Mouse (Mus musculus): ENCODE data around the gene Trib3.
A peak's percentile ranks its signal among the peaks of the same experiment; 100 is the strongest.
"Not testable (repeated sequence)": the region's sequence is repeated elsewhere in the genome, so short reads cannot be mapped to it uniquely, and the experiment has no call there.

The Trib3 gene

GRCm38 (mm10) chr2:152312996-152313395, 30.8 kb downstream of the Trib3 start:
- DNase-seq (ENCODE audit: low read depth, low spot score): no peak

DNA sequence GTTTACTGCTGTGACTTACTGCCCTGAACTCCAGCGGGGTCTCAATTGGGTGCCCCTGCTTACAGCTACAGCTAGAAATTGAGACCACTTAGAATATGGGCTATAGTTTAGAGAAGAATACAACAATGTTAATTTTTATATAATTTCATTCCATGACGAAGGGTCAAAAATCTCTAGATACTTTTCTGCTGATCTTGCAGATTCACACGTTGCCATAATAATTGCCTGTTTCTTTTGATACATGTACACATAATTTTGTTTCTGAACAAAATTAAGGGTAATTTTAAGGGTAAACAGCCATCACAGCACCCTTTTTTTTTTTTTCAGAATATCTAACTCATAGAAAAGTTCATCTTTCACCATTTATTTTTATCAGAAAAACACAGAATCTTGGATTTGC, 36.6 kb downstream of the Trib3 start:
- no peak for DNase-seq (ENCODE audit: low read depth, low spot score)

- DNase-seq (ENCODE audit: low read depth, low spot score): no peak
Observed at GRCm38 (mm10) chr2:152305480-152305879, 38.4 kb downstream of the Trib3 start.

DNA sequence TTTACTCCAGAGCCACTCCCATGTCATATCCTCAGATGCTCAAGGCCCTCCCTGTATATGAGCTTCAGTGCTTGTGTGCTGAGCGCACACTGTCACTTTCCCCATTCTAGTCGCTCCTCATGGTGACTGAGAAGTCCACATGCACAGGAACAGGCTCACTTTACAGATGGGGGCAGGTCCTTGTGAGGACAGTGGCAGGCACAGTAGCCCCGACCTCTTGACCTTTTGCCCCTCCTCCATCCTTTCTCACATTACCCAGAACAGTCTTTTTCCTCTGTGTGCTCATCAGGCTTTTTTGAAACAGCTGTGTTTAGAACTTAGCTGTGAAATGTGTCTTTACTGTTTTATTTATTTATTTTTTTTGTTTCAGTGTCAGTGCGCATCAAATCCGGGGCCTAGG, 40.1 kb downstream of the Trib3 start:
- DNase-seq (ENCODE audit: low read depth, low spot score): no peak

- no peak for DNase-seq (ENCODE audit: low read depth, low spot score)
Observed at GRCm38 (mm10) chr2:152302862-152303261, 41.0 kb downstream of the Trib3 start.

- DNase-seq (ENCODE audit: low read depth, low spot score): no peak
Observed at GRCm38 (mm10) chr2:152294541-152294940, 49.3 kb downstream of the Trib3 start.

DNA sequence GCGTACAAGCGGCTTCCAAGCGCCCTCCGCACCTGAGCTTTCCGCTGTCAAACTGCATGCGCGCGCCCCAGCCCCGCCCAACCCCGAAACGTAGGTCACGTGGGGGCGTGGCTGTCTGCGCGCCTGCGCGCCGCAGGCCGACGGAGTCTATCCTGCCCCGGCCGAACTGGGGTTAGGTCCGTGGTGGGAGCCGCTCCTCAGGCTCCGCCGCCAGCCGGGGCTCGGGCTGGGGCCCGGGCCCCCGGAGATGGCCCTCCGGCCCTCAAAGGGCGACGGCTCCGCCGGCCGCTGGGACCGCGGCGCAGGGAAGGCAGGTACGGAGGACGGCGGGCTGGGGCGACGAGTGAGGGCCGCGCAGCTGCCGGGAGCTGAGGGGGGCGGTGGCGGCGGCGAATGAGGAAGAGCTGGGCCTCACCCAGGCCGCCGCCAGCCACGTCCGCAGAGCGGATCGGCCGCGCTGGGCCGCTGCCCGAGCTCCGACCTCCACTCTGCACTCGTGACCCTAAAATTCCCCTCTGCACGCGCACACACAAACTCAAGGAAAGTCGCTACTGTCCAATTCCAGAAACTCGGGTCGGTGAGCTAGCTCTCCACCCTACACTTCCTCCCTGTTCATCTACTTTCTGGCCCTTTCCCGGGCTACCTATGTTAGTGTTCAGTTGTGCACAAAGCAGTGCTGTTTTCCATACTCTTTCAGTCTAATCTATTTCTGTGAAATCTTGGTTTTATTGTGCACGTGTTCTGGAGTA, 49.9 kb downstream of the Trib3 start, which contains the start of gene Tbc1d20:
Tbc1d20 (plus strand) TSS at position 102 of the 749 bp plus-strand sequence.
- peak; percentile 97 for DNase-seq (ENCODE audit: low read depth, low spot score)

DNA sequence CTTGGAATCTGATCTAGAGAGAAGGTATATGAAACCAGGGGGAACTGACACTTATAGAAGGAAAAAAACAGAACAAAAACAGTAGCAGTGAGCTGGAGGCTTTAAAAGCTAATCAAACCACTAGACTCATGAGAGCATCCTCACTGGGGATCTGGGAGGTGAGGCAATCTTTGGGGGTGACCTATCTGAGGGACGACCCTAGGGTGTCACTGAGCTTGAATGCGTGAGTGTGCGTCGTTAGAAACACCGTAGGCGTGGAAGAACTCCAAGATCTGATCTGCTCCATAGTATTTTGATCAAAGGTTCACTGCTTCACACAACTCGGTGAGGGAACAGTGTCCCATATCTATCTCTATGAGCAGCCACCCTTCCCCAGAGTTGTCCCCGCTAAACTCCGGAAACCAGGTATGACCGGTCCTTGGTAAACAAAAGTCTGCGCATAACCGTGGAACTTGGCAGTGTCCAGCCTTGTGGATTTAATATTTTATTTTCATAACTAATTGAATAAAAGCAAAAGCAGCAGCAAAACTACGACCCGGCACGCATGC, 50.6 kb downstream of the Trib3 start:
- no peak for DNase-seq (ENCODE audit: low read depth, low spot score)

- DNase-seq (ENCODE audit: low read depth, low spot score): no peak
Observed at GRCm38 (mm10) chr2:152292475-152292874, 51.4 kb downstream of the Trib3 start.

GRCm38 (mm10) chr2:152289623-152290022, 54.2 kb downstream of the Trib3 start:
- not testable (repeated sequence) for DNase-seq (ENCODE audit: low read depth, low spot score)

DNA sequence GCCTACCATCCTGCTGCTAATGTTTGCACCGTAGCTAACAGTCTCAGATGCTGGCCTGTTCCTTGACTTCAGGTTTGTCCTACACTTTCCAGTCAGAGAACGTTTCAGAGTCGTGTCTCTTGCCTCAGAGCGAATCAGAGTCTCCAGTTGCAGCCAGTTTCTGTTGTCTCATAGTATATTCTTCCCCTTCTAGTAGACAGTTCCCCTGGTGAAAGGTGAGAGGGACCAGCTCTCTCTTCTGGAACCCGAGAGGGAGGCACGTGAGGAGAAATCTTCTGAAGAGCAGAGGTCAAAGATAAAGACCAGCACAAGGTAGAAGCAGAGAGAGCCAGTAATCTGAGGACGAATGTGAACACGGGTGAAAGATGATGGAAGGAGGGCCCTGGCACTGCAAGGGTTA, 55.8 kb downstream of the Trib3 start:
- DNase-seq (ENCODE audit: low read depth, low spot score): no peak

DNA sequence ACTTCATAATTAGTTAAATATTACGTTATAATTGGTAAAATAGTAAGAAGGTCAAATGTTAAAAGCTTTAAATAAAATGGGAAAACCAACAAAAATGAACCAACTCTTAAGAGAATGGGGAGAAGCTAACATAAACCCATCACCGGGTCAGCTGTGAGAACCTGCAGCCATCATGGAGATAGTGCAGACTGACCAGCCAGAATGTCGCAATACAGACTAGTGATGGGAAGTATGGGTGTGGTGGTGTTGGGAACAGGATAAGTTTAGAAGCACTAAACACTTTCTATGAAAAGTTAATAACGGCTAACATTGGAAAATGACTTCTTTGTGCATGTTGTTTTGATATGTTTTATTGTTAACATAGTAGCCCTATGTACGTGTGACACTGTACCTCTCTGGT, 56.3 kb downstream of the Trib3 start:
- no peak for DNase-seq (ENCODE audit: low read depth, low spot score)

Measured in A20 (cell line).